Mouse (Mus musculus) forebrain, postnatal 0 days (tissue): ENCODE results near the gene Phox2a. TPM values are rescaled to one million over a fixed set of nuclear protein-coding genes. Genes with fewer than 3 reads are reported as not detected.
A peak's percentile ranks its signal among the peaks of the same experiment; 100 is the strongest.

Source experiments
- ATAC-seq: fragments of 200-750 bp; cut with Nextera tagmentation; 2 replicates; pipeline ENCODE4 v1.8.0; 2017; ENCODE audit warnings: mild to moderate bottlenecking, moderate library complexity
- DNase-seq: peaks from one replicate; pipeline ENCODE4 v3.0.0-alpha.2; 2015
- H3K27ac ChIP-seq: fragments of 300-500 bp; sonication (generic); 2 replicates; pipeline ENCODE4 v1.5.1; 2014; ENCODE audit warnings: low read depth, mild to moderate bottlenecking, antibody characterized with exemption, low read length, moderate library complexity, mixed read lengths
- H3K27me3 ChIP-seq: fragments of 300-500 bp; sonication (generic); 2 replicates; pipeline ENCODE4 v1.6.1; 2014; ENCODE audit warnings: mild to moderate bottlenecking, low read length, mixed read lengths; ENCODE audit not compliant: insufficient read depth
- H3K36me3 ChIP-seq: fragments of 300-500 bp; sonication (generic); 2 replicates; pipeline ENCODE4 v1.6.1; 2014; ENCODE audit warnings: mild to moderate bottlenecking, moderate library complexity; ENCODE audit not compliant: insufficient read depth
- H3K4me1 ChIP-seq: fragments of 300-500 bp; sonication (generic); 2 replicates; pipeline ENCODE4 v1.6.1; 2014; ENCODE audit warnings: antibody characterized with exemption; ENCODE audit not compliant: insufficient read depth
- H3K4me2 ChIP-seq: fragments of 300-500 bp; sonication (generic); 2 replicates; pipeline ENCODE4 v1.6.1; 2014; ENCODE audit warnings: low read depth, mild to moderate bottlenecking, moderate library complexity
- H3K4me3 ChIP-seq: fragments of 300-500 bp; sonication (generic); 2 replicates; pipeline ENCODE4 v1.5.1; 2014; ENCODE audit warnings: low read depth, low read length, mixed read lengths
- H3K9ac ChIP-seq: fragments of 300-500 bp; sonication (generic); 2 replicates; pipeline ENCODE4 v1.6.1; 2014; ENCODE audit warnings: mild to moderate bottlenecking
- H3K9me3 ChIP-seq: fragments of 300-500 bp; sonication (generic); 2 replicates; pipeline ENCODE4 v1.6.1; 2016; ENCODE audit warnings: low read length
- CTCF ChIP-seq: sonication (generic); IDR thresholded peaks from 2 replicates; pipeline ENCODE4 v1.5.1; 2016; ENCODE audit warnings: antibody characterized with exemption, control low read depth, low read depth
- WGBS: fragments of 180-500 bp; shearing (Covaris S2); extraction: QIAGEN DNeasy Blood & Tissue Kit; methylation state at CpG from one replicate; pipeline ENCODE4 v1.1.7; 2014; 5-methylcytosine and 5-hydroxymethylcytosine counted together
- polyA plus RNA-seq: library from polyadenylated mRNA; unstranded; fragments of >200 nt; fragmentation: Nextera tagmentation; extraction: Ambion mirVana; gene quantifications from 2 replicates; pipeline ENCODE4 v1.2.1, GENCODE M21; 2015
- total RNA-seq: library from RNA; depleted of rRNA; stranded (reverse); fragments of >200 nt; gene quantifications from 2 replicates; pipeline ENCODE4 v1.2.3, GENCODE M21; 2014; rRNA removed

Phox2a gene
- total RNA-seq (not detected in 2 replicates), polyA plus RNA-seq (not detected in 2 replicates)

- DNase-seq (no peak), ATAC-seq (0 out of 2 replicates have a peak, but pooled peaks have one; percentile 8)
- WGBS, result 2% methylated on average over 42 of the region's 45 CpGs
- H3K4me2 ChIP-seq, result peak within 1 kb of the TSS; percentile 41
- H3K9me3 ChIP-seq, result no peaks in the 10 kb centered on the region
- H3K9ac ChIP-seq, result no peak within 1 kb of the TSS
- no peaks in the 10 kb centered on the region for H3K36me3 ChIP-seq
- TF ChIP-seq CTCF, result no peak
- H3K27ac ChIP-seq, result no peak within 1 kb of the TSS
- H3K4me1 ChIP-seq, result no peaks in the 10 kb centered on the region
- H3K27me3 ChIP-seq, result peaks cover 64% of the 10 kb centered on the region
- peak within 1 kb of the TSS; percentile 20 for H3K4me3 ChIP-seq
These were observed at the start of gene Phox2a for GRCm38 (mm10) chr7:101817861-101818401. TSS of gene Phox2a (plus strand) at chr7:101818313.

- ATAC-seq (no peak), DNase-seq (no peak)
- Histone ChIP-seq H3K36me3 (peaks cover 9% of the 10 kb centered on the region; the same call in 1 of the 2 replicates), H3K9me3 (no peaks in the 10 kb centered on the region), H3K4me1 (no peaks in the 10 kb centered on the region), H3K27me3 (no peaks in the 10 kb centered on the region), H3K27ac (no peak overlapping the region), H3K4me3 (no peak overlapping the region), H3K4me2 (no peak overlapping the region), H3K9ac (no peak overlapping the region)
- no peak for TF ChIP-seq CTCF
- 88% methylated on average over 7 of the region's 7 CpGs for WGBS
These were observed 48.1 kb upstream of the Phox2a start for GRCm38 (mm10) chr7:101770051-101770450.

DNA sequence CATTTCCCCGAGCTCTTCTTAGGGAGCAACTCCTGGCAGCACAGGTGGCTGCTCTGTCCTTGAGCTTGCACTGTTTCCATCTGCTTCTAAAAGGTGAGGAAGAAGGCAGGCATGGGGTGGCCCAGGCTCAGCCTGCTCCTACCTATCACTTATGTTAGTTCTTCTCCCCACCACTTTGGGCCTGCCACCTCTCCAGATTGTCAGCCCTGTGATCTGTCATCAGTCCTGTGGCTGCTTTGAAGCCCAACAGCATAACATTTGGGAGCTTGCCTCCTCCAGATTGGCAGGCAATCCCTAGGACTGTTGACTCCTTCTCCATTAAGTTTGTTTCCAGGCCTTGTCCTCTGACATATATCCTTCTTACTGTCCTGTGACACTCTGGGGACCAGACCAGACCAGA, 46.5 kb upstream of the Phox2a start:
- Histone ChIP-seq H3K4me2 (no peak overlapping the region), H3K36me3 (0 out of 2 replicates have a peak, but pooled peaks cover 6% of the 10 kb centered on the region), H3K4me1 (no peaks in the 10 kb centered on the region), H3K9ac (no peak overlapping the region), H3K9me3 (no peaks in the 10 kb centered on the region), H3K27me3 (no peaks in the 10 kb centered on the region), H3K4me3 (no peak overlapping the region), H3K27ac (no peak overlapping the region)
- no peak for TF ChIP-seq CTCF
- ATAC-seq (no peak), DNase-seq (no peak)
- 92% methylated on average over 1 of the region's 1 CpGs for WGBS

DNA sequence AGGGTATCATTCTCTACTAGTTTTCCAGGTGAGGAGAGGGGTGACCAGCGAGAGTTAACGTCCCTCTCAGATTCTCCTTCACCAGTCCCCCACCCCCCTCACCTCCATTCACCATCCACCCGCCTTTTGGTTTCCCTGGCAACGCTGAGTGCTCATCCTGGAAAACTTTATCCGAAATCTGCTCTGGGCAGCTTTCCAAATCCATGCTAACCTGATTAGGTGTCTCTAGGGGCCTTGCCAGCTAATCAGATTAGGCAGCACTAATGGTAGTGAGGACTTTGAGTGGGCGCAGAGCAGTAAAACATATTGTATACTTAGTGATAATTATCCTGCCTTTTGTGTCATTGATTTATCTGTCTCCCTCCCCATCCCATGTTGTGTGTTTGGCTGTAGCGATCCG, 45.4 kb upstream of the Phox2a start:
- WGBS, result 29% methylated on average over 8 of the region's 8 CpGs
- Histone ChIP-seq H3K9me3 (no peaks in the 10 kb centered on the region), H3K27ac (no peak overlapping the region), H3K4me1 (no peaks in the 10 kb centered on the region), H3K4me3 (no peak overlapping the region), H3K36me3 (peaks cover 10% of the 10 kb centered on the region; the same call in 1 of the 2 replicates), H3K4me2 (no peak overlapping the region), H3K27me3 (no peaks in the 10 kb centered on the region), H3K9ac (no peak overlapping the region)
- DNase-seq, result peak; percentile 46
- peak; percentile 51 for ATAC-seq
- no peak for TF ChIP-seq CTCF

DNA sequence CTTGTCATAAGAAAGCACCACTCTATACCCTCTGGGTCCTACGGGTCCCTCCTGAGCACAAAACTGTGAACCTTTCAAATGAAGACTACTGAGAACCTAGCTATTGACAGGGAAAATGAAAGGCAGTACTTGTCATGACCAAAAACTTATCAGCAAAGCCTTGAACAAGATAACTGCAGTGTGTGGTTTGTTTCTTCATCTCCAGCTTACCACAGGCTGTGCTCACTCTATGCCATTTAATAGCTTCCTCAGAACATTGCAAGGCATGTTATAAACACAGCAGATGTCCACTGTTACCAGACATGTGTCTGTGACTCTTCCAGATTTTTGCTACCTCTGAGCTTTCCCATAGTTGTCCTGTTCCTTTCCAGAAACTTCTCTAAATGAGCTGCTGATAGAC, 41.1 kb upstream of the Phox2a start:
- TF ChIP-seq CTCF, result no peak
- Histone ChIP-seq H3K27me3 (no peaks in the 10 kb centered on the region), H3K9ac (no peak overlapping the region), H3K4me3 (no peak overlapping the region), H3K9me3 (no peaks in the 10 kb centered on the region), H3K4me2 (no peak overlapping the region), H3K36me3 (peaks cover 35% of the 10 kb centered on the region), H3K4me1 (no peaks in the 10 kb centered on the region), H3K27ac (no peak overlapping the region)
- DNase-seq, result no peak
- WGBS, result 94% methylated on average over 1 of the region's 1 CpGs
- no peak for ATAC-seq

GRCm38 (mm10) chr7:101820295-101821030, 2.4 kb downstream of the Phox2a start:
- peaks cover 70% of the 10 kb centered on the region for H3K27me3 ChIP-seq
- no peak for TF ChIP-seq CTCF
- H3K9me3 ChIP-seq, result no peaks in the 10 kb centered on the region
- 2% methylated on average over 35 of the region's 35 CpGs for WGBS
- no peaks in the 10 kb centered on the region for H3K36me3 ChIP-seq
- H3K27ac ChIP-seq, result no peak overlapping the region
- peak overlapping the region; percentile 57 for H3K4me2 ChIP-seq
- no peak overlapping the region for H3K9ac ChIP-seq
- no peak for ATAC-seq
- H3K4me1 ChIP-seq, result no peaks in the 10 kb centered on the region
- peak; percentile 41 for DNase-seq
- peak overlapping the region; percentile 32 for H3K4me3 ChIP-seq
